Mouse (Mus musculus) embryo, embryonic 11 days (tissue): ENCODE results near the gene Ptbp1.
"Not testable (repeated sequence)": the region's sequence is repeated elsewhere in the genome, so short reads cannot be mapped to it uniquely, and the experiment has no call there.

ENCODE experiments used
- DNase-seq: peaks from one replicate; pipeline ENCODE4 v3.0.0-alpha.2; 2015

Gene Ptbp1

DNA sequence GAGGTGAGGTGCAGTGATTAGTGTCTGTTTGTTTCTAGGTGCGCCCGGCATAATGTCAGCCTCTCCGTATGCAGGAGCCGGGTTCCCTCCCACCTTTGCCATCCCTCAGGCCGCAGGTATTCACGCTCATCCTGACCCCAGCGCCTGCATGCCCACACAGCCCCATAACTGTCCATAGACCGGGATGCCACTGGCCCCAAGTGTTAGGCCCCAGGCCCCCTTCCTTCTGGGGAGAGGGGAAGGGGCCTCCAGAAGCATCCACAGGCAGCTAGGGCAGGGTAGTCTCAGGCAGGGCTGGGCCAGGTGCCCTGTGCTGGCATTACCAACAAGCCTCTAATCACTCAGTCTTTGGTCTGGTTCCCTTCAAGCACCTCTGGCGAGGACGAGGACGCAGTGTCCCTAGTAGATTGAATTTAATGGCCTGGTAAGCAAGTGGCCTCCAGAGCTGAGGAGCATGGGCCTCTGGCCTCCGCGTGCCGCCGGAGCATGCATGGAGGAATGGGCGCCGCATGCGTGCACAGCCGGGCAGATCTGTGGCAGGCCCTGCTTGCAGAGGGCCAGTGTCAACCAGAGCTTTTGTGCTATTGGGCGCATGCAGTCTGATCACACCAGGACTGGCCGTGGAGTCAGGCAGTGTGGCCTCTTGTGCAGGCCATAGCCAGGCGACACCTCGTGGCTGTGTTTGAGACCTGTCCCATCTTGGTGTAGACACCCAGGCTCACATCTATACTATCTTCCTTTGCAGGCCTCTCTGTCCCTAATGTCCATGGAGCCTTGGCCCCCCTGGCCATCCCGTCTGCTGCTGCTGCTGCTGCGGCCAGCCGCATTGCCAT, 6.1 kb downstream of the Ptbp1 start:
- no peak for DNase-seq

DNA sequence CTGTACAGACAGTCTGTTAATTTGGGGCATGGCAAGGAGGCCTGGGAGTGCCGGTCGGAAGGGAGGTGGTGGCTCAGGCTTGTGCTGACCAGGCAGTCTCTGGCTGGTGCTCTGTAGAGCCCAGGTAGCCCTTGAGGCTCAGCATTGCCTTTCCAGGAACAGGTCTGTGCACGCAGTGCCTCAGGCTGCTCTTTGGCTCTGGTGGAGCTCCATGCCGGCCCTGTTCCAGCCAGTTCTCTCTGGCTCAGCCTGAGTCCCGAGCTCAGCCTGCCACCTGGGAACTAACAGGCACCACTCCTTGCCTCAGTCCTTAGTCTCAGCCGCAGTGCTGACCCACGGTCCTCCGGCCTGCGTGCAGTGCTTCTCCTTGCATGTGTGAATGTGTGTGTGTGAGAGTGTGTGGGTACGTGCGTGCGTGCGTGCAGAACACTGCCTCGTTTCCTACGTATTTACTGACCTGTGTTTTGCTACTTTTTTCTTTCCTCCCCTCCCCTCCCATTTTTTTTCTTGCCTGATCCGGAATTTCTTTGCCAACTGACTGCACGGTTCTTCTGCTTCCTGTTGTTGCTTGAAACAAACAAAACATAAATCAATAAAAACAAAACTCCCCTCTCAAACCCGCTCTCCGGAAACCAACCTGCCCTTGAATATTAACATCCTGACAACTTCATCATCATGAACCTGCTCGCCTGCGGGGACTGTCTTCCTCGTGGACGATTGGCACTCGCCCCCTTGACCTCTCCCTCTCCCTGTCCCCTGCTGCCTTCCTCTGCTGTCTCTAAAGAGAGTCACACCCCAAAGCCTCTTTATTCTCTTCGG, 7.2 kb downstream of the Ptbp1 start:
- DNase-seq = peak; percentile 25

DNA sequence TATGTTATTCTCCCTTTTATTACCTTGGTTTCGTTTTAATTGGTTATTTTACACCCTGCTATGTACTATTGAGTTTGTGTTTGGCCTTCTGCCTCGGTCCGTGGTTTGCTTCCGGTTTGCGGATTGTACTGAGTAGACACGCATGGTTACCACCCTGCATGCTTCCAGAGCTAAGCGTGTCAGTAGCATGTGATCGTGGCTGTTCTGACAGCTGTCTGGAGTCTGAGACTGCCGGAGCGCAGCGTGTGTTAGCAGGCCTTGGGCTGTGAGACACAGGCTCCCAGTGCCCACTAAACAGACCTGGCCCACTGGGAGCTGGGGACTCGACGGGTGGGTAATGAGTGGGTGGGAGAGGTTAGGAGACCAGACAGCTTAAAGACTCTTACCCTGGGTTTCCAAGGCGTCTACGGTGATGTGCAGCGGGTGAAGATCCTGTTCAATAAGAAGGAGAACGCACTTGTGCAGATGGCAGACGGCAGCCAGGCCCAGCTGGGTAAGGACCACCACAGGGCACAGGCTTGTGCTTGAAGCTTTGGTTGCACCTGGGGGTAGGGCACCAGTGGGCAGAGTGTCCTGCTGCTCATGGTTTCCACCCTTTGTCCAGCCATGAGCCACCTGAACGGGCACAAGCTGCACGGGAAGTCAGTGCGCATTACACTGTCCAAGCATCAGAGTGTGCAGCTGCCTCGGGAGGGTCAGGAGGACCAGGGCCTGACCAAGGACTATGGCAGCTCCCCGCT, 8.0 kb downstream of the Ptbp1 start:
- DNase-seq = no peak

DNA sequence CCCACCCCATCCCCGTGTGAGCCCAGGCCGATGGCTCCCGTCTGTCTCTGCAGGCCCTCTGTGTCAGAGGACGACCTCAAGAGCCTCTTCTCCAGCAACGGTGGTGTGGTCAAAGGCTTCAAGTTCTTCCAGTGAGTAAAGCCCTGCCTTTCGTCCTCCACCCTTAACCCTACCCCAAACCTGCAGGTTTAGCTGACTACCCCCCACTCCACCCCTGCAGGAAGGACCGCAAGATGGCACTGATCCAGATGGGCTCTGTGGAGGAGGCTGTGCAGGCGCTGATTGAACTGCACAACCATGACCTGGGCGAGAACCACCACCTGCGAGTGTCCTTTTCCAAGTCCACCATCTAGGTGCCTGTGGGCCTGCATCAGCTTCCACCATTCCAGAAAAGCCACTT, 8.7 kb downstream of the Ptbp1 start:
- DNase-seq = no peak

DNA sequence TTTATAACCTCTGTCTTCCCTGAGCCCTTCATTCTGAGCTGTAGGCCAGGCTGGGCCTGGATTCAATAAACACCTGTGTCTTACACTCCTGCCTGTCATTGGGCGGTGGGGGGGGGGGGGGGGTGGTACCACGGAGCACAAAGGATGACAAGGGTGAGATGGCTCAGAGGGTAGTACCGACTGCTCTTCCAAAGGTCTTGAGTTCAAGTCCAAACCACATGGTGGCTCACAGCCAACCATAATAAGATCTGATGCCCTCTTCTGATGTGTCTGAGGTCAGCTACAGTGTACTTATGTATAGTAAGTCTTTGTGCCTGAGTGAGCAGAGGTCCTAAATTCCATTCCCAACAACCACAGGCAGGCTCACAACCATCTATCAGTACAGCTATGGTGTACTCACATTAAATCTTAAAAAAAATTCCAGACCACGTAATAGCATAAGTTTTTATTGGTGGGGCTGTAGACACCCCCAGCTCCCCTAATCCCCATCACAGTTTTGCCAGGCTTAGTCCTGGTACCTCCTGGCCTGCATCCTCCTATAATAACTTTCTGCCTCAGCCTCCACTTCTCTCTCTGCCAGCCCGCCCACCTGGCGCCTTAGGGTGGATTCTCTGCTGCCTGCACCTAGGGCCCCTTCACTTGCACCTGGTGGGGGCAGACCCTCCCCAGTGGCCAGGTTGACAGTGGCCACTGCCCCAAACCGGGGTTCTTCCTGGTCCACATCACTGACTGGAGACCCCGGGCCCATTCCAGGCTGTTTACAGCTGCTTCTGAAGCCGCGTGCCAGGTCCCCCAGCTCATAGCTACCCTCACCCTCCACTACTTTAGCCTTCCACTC, 10.3 kb downstream of the Ptbp1 start:
- DNase-seq = peak; percentile 30

DNA sequence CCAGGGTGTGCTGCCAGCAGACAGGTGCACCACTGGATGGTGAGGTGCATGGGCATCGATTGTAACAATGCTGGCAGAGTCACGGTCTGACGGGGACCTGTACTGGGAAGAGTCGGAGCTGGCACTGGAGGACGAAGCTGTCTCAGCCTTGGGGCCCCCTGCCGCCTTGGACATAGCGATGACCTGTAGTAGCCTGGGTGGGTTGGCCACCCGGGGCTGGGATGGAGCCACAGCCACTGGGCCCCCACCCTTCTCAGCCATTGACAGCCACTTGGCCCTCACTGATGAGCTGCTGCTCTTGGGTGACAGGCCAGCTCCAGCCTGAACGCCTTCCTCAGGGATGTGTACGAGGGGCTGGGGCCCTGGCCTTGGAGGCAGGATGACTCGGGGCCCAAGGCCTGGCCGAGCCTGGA, 11.0 kb downstream of the Ptbp1 start:
- DNase-seq = peak; percentile 20

DNA sequence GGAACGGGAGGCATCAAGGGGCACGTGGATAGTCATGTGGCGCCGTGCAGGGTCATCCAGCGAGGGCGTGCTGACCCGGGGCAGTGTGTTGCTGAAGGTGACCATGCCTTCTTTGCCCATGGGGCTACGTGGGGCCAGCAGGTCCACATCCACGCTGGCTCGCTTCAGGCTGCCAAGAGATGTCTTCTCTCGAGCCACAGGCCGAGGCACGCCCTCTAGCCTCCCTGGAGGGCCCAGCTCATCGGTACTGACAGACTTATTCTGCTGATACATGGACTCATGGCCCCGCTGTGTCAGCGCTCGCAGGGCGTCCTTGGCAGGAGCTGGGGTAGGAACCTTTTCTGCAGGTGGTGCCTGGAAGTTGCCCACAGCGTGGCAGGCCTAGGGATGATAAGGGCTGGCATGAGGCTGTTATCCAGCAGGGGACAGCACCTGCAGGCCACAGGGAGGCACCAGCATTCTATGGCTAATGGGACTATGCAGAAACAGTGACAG, 11.6 kb downstream of the Ptbp1 start:
- no peak for DNase-seq

DNA sequence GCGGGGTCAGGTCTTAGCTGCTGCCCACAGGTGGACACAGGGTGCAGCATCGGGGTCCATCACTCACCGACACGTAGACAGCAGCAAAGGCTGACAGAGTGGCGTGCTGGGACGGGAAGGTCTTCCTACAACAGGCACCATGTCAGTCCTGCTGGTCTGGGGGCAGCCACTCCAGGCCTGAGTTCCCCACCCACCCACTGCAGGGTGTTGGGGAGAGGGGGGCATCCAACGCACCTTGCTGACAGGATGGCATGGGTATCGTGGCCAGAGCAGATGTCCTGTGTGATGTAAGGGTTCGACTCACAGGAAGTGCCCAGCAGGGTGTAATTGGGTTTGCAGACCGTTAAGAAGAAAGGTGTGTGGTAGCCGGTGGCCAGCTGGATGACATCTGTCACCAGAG, 12.4 kb downstream of the Ptbp1 start:
- no peak for DNase-seq

DNA sequence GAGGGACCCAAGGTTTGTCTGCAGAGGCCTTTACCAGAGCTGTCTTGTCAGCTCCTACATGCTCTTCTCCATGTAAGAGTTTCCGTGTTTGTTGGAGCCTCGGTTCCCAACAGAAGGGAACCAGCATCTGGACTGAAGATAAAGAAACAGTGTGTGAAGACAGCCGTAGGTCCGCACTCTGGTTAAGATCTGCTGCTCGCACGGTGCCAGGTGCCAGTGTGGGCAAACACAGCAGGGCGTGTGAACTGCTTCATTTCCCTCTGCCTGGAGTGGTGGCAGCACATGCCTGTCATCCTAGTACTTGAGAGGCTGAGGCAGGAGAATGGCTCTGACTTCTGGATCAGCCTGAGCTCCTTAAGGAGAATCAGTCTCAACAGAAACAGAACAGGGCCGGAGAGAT, 17.6 kb downstream of the Ptbp1 start:
- DNase-seq = no peak

DNA sequence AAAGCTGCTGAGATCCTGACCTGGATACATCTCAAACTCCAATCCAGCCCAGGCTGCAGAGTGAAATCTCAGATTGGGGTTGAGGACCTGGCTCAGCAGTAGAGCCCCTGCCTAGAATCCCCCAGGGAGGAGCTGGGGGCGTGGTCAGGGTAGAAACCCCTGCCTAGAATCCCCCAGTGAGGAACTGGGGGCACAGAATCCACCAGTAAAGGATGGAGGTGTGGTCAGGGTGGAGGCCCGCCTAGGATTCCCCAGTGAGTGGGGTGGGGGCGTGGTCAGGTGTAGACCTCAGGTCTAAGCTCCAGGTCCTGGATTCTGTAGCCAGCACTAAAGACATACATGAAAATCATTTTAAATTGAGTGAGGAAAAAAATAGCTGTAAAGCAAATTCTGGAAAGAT, 18.6 kb downstream of the Ptbp1 start:
- DNase-seq = no peak

DNA sequence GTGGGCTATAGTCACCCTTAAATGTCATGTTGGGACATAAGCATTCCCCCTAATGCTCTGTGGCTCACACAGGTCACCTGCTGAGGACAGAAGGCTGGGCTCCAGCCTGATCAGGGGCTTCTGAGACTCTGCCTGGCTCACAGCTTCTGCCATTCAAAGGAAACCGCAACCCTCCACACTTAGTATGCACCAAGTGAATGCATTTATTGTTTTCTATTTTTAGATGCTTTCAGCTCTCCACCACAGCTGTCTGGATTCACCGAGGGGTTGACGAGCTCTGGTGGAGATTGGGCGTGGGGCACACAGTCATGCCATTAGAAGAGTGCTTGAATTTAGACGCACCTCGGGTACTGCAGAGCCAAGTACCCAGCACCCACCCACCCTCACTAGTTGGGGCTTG, 19.1 kb downstream of the Ptbp1 start:
- no peak for DNase-seq

DNA sequence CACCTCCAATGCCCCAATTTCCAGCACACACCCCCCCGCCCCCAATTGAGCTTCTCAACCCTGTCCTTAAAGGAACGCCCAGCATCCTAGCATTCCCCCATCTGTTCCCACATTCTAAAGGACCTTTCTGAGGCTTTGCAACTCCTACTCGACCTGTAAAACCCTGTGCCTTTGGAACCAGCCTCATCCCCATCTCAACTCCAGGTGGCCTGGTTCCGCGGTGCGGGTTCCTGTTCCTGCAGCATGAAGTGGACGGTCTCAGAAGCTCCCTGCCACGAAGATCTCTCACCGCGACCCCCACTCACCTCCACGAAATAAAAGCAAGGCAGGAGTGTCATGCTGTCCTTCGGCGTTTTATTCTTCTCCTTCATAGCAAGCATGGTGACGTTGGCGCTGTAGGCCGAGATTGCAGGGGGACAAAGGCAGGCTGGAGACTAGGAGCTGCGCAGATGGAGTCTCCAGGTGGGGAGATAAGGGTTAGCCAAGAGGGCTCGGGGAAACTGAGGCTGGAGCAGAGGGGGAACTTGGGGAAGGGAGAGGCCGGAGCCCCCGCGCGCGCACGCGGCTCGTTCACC, 19.6 kb downstream of the Ptbp1 start:
- peak; percentile 44 for DNase-seq

DNA sequence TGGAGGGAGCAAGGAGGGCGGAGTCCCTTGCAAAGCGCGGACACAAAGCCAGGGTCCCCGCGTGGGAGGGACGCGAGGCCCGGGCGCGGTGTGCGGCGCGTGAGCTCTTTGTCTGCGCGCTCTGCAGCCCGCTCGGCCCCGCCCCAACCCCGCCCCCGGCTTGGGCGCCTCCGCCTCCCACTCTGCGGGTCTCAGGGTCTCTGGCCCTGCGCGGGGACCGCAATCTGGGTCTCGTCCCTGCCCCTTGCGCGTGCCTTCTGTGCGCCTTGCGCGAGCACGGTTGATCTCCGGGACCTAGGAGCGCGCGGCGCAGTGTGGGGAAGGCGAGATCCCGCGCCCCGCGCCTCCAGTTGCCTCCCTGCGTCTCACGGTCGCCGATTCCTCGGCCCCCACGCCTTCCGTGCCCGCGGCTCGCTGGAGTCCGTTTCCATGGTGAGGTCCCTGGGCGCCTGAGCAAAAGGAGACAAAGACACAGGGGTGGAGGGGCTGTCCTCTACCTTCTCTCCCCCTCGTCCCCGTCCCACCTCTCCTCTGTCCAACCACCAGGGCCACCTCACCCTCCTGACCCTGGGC, 20.1 kb downstream of the Ptbp1 start, which contains the start of the genes Prtn3 and Plppr3:
Gene Prtn3 (plus strand): TSS at position 187 of the 573 bp plus-strand sequence.
Gene Plppr3 (minus strand): TSS at position 345 of the 573 bp plus-strand sequence.
- DNase-seq = peak; percentile 90

DNA sequence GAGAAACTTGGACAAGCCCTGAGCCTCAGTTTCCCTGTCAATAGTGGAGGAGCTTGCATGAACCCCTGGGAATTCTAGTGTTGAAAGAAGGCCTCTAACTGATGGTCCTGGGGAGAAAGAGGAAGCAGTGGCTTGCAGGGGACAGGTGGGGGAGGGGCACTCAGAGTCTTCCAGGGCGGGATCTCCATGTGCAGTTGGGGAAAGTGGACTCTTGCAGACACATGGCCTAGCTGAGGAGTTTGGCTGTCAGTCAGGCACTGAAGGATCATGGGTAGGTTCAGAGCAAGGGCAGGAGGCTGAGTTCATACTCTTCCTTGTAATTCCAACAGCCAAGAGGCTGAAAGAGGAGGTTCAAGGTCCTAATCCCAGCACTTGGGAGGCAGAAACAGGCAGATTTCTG, 22.9 kb downstream of the Ptbp1 start:
- no peak for DNase-seq

DNA sequence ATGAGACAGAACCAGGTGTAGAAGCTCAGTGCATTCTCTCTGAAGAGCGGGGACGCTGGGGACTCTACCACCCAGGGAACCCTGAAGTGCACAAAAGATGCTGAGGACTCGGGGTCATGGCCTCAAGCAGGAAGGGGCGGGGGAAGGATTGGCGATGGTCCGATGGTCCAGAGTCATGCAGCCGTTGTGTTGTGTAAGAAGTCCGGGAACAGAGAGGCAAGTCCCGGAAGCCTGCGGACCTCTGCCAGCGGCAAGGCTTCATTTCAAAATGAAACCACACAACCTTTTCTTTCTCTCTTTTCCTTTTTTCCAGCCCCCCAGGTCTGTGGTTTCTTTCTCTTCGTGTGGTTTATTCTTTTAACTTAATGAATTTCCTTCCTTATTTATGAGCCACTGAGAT, 23.5 kb downstream of the Ptbp1 start:
- DNase-seq = no peak

DNA sequence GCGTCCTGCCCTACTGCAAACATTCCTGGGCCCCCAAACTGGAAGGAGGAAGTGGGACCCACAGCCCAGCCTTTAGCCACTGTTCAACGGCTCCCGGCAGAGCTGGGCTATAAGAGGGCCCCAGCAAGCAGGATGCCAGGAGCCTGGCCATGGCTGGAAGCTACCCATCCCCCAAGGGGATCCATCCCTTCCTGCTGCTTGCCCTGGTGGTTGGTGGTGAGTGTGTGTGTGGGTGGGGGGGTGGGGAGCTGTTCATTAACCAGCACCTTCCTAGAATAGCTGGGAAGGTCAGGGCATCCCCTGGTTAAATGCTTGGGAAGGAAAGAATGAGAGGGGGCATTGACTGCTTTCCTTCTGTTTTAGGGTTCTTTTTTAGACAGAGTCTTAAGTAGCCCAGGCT, 25.3 kb downstream of the Ptbp1 start:
- no peak for DNase-seq

DNA sequence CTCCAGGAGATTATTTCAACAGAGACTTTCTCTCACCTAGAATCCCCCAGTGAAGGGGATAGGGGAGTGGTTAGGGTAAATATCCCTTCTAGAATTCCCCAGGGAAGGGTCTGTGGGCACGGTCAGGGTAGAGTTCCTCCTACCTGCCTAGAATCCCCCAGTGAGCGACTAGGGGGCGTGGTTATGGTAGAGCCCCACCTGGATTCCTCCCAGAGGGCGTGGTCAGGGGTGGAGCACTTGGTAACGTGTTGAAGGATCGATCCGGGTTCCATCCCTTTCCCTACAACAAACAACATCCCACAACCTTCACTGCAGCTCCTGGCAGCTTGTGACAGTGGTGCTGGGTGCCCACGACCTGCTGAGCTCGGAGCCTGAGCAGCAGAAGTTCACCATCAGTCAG, 26.5 kb downstream of the Ptbp1 start:
- peak; percentile 26 for DNase-seq

DNA sequence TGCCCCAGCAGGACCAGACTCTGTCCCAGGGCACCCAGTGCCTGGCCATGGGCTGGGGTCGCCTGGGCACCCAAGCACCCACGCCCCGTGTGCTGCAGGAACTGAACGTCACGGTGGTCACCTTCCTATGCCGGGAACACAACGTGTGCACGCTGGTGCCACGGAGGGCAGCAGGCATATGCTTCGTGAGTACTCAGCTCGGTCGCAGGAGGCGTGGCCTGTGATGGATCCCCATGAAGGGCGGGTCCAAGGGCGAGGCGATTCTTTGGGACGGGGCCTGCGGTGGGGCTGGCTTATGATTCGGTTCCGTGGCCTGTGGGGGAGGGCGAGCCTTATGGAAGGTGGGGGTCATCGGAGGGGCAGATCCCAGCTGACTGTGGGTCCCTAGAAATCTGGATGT, 27.8 kb downstream of the Ptbp1 start:
- DNase-seq = peak; percentile 68

DNA sequence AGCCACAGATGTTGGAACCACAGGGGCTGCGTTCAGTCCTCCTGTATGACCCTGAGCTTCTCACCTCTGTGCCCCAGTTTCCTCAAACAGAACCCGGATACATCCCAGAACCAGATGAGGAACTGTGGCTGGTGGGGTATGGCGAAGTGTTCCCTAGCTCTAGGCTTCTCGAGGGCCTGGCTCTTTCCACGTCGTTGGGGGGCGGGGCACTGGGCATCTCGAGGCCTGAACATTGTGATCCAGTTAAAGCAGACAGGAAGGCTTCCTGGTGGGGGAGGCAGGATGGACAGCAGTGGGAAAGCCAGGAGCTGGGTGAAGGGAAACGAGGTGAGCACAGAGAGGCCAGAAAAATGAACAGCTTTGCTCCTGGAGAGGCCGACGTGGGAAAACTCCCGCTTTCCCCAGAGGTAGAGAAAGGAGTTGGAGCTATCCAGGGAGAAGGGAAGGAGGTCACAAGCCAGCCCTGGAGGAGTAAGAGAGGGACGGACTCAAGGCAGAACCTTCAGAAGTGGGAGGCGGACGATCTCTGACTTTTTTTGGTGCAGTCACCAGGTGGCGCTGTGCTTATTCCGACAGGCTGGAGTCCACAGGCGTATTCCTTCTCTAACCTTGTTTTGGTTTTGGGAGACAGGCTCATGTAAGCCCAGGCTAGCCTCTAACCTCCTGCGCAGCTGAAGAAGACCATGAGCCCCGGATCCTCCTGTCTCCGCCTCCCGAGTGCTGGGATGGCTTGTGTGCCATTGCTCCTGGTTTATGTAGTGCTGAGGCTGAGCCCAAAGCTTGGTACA, 29.3 kb downstream of the Ptbp1 start:
- peak; percentile 87 for DNase-seq

DNA sequence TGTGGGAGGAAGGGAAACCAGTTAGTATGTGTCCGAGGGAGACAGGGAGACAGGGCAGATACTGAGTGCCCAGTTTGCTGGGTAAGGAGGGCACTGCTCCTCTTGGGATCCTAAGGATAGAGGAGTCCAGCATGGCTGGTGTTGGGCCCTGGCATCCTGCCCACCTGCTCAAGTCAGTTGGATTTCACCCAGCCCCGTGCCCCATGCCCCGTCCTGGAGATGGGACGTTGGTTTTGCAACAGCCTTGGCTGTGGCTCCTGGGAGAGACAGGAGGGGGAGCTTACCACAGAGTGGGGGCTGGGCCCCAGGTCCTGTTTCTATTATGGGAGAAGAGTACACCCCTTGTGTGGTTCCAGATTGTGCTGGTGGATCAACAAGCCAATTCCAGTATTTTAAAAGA, 30.2 kb downstream of the Ptbp1 start:
- no peak for DNase-seq

DNA sequence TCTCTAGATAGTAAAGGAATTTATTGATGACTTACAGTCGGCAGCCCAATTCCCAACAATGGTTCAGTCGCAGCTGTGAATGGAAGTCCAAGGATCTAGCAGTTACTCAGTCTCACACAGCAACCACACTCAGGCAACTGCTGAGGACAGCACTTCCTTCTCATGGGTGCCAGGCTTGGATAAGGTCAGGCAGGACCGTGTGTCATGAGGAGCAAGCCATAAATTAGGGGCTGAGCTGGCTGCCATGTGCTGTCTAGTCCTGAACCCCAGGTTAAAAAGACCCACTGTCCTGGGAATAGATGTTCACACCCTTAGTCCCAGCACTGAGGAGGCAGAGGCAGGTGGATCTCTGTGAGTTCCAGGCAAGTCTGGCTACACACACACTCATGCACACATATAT, 30.7 kb downstream of the Ptbp1 start:
- not testable (repeated sequence) for DNase-seq
